Mouse (Mus musculus) hindbrain, embryonic 13.5 days (tissue): ENCODE data around the gene Cald1. TPM values are rescaled to one million over a fixed set of nuclear protein-coding genes. Genes with fewer than 3 reads are reported as not detected.

ENCODE experiments used
- ATAC-seq: fragments of 200-750 bp; cut with Nextera tagmentation; 2 replicates; pipeline ENCODE4 v1.8.0; 2017; ENCODE audit warnings: moderate TSS enrichment; ENCODE audit not compliant: low FRiP score
- H3K27ac ChIP-seq: fragments of 300-500 bp; sonication (generic); 2 replicates; pipeline ENCODE4 v1.5.1; 2015; ENCODE audit warnings: inconsistent platforms, mild to moderate bottlenecking, moderate library complexity
- H3K27me3 ChIP-seq: fragments of 300-500 bp; sonication (generic); 2 replicates; pipeline ENCODE4 v1.6.1; 2015; ENCODE audit warnings: mild to moderate bottlenecking, inconsistent platforms
- H3K36me3 ChIP-seq: fragments of 300-500 bp; sonication (generic); 2 replicates; pipeline ENCODE4 v1.6.1; 2015; ENCODE audit warnings: mild to moderate bottlenecking, inconsistent platforms
- H3K4me1 ChIP-seq: fragments of 300-500 bp; sonication (generic); replicated peaks from 2 replicates; pipeline ENCODE4 v1.6.1; 2015; ENCODE audit warnings: inconsistent platforms
- H3K4me2 ChIP-seq: fragments of 300-500 bp; sonication (generic); 2 replicates; pipeline ENCODE4 v1.6.1; 2015; ENCODE audit warnings: inconsistent platforms, mild to moderate bottlenecking, moderate library complexity
- H3K4me3 ChIP-seq: fragments of 300-500 bp; sonication (generic); 2 replicates; pipeline ENCODE4 v1.5.1; 2015; ENCODE audit warnings: mild to moderate bottlenecking, inconsistent platforms
- H3K9ac ChIP-seq: fragments of 300-500 bp; sonication (generic); 2 replicates; pipeline ENCODE4 v1.6.1; 2015; ENCODE audit warnings: mild to moderate bottlenecking, inconsistent platforms
- H3K9me3 ChIP-seq: fragments of 300-500 bp; sonication (generic); 2 replicates; pipeline ENCODE4 v1.6.1; 2016; ENCODE audit warnings: inconsistent platforms
- WGBS: fragments of 180-500 bp; shearing (Covaris S2); methylation state at CpG from one replicate; pipeline ENCODE4 v1.1.7; 2015; 5-methylcytosine and 5-hydroxymethylcytosine counted together
- polyA plus RNA-seq: library from polyadenylated mRNA; unstranded; fragments of >200 nt; fragmentation: Nextera tagmentation; extraction: Ambion mirVana; gene quantifications from 2 replicates; pipeline ENCODE4 v1.2.1, GENCODE M21; 2015

Cald1 gene
- 80.0 and 84.0 TPM in 2 replicates for polyA plus RNA-seq

GRCm38 (mm10) chr6:34598121-34599065 is at the start of gene Cald1:
TSS of gene Cald1 (plus strand) at chr6:34598500.
- ATAC-seq: peak; percentile 61
- Histone ChIP-seq H3K4me1 (peaks cover 11% of the 10 kb centered on the region), H3K9me3 (no peaks in the 10 kb centered on the region), H3K27me3 (no peaks in the 10 kb centered on the region), H3K4me3 (peak within 1 kb of the TSS; percentile 22), H3K36me3 (no peaks in the 10 kb centered on the region), H3K9ac (0 out of 2 replicates have a peak within 1 kb of the TSS, but pooled peaks have one; percentile 6), H3K27ac (no peak within 1 kb of the TSS), H3K4me2 (peak within 1 kb of the TSS; percentile 51)
- 5% methylated on average over 16 of the region's 16 CpGs for WGBS

GRCm38 (mm10) chr6:34549017-34549416 is 49.3 kb upstream of the Cald1 start:
- ATAC-seq: no peak
- Histone ChIP-seq H3K27ac (no peak overlapping the region), H3K4me1 (peaks cover 19% of the 10 kb centered on the region), H3K9me3 (no peaks in the 10 kb centered on the region), H3K36me3 (no peaks in the 10 kb centered on the region), H3K4me2 (no peak overlapping the region), H3K4me3 (no peak overlapping the region), H3K27me3 (no peaks in the 10 kb centered on the region), H3K9ac (no peak overlapping the region)
- WGBS: 43% methylated on average over 2 of the region's 2 CpGs

DNA sequence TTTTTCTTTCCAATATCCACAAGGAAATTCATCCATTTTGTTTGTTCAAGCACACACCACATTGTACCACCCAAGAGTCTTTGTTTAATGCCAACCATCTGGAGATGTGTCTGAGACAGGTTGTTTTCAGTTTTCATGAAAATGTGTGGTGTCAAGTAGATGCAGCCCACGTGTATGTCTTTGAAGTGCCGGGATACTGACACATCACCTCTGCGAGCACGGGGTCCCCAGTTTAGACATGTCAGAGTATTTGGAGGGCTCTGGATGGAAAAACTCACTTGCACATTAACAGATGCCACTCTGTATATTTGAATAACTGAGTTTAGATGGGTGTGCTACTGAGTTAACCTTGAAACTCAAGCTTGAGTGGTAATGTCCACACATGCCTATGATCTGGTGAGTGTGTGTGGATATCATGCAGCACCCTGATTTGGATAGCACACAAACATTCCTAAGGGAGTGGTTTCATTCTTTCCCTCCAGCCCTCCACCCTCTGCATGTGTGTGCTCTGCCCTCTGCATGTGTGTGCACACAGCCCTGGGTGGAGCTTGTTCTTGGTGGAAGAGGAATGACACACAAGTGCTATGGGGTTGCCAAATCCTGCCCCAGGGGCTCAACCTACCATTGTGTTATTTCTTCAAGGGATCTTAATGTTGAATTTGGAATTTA is 45.7 kb upstream of the Cald1 start:
- WGBS: 90% methylated on average over 4 of the region's 4 CpGs
- no peak for ATAC-seq
- Histone ChIP-seq H3K27me3 (no peaks in the 10 kb centered on the region), H3K36me3 (no peaks in the 10 kb centered on the region), H3K9ac (no peak overlapping the region), H3K4me1 (peaks cover 9% of the 10 kb centered on the region), H3K4me2 (no peak overlapping the region), H3K27ac (no peak overlapping the region), H3K9me3 (no peaks in the 10 kb centered on the region), H3K4me3 (no peak overlapping the region)

- no peak overlapping the region for H3K27ac ChIP-seq
- no peaks in the 10 kb centered on the region for H3K36me3 ChIP-seq
- H3K9me3 ChIP-seq: no peaks in the 10 kb centered on the region
- H3K4me2 ChIP-seq: no peak overlapping the region
- WGBS: 73% methylated on average over 9 of the region's 9 CpGs
- no peaks in the 10 kb centered on the region for H3K27me3 ChIP-seq
- H3K4me3 ChIP-seq: no peak overlapping the region
- no peak for ATAC-seq
- H3K4me1 ChIP-seq: no peaks in the 10 kb centered on the region; the same call in 1 of the 2 replicates
- H3K9ac ChIP-seq: no peak overlapping the region
Observed at GRCm38 (mm10) chr6:34554291-34554997, 43.9 kb upstream of the Cald1 start.

DNA sequence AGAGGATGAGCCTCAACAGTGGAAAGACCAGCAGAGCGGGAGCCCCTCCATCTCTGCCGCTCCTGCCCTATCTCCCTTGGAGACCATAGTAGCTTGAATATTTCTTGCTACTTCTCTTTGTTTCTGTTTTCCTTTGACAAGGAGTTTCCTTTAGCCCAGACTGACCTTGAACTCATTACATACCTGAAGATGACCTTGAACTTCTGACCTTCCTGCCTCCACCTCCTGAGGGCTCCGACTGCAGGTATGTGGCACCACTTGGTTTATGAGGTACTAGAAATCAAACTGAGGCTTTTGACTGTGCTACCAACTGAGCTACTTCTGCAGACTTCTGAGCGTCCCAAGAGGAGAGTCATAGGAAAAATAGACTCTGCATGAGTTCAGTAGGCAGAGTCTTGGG is 38.8 kb upstream of the Cald1 start:
- ATAC-seq: no peak
- H3K4me3 ChIP-seq: no peak overlapping the region
- 86% methylated on average over 4 of the region's 4 CpGs for WGBS
- H3K27me3 ChIP-seq: no peaks in the 10 kb centered on the region
- H3K9ac ChIP-seq: no peak overlapping the region
- H3K36me3 ChIP-seq: no peaks in the 10 kb centered on the region
- no peak overlapping the region for H3K4me2 ChIP-seq
- no peak overlapping the region for H3K27ac ChIP-seq
- no peaks in the 10 kb centered on the region; the same call in 1 of the 2 replicates for H3K4me1 ChIP-seq
- H3K9me3 ChIP-seq: no peaks in the 10 kb centered on the region

GRCm38 (mm10) chr6:34565176-34565880 is 33.0 kb upstream of the Cald1 start:
- Histone ChIP-seq H3K9ac (no peak overlapping the region), H3K4me1 (no peaks in the 10 kb centered on the region), H3K9me3 (no peaks in the 10 kb centered on the region), H3K4me3 (no peak overlapping the region), H3K36me3 (no peaks in the 10 kb centered on the region), H3K27ac (no peak overlapping the region), H3K4me2 (no peak overlapping the region), H3K27me3 (no peaks in the 10 kb centered on the region)
- WGBS: 83% methylated on average over 7 of the region's 7 CpGs
- no peak for ATAC-seq

- no peak for ATAC-seq
- no peak overlapping the region for H3K4me3 ChIP-seq
- H3K4me1 ChIP-seq: no peaks in the 10 kb centered on the region
- H3K36me3 ChIP-seq: no peaks in the 10 kb centered on the region
- no peaks in the 10 kb centered on the region for H3K9me3 ChIP-seq
- no peaks in the 10 kb centered on the region for H3K27me3 ChIP-seq
- H3K4me2 ChIP-seq: no peak overlapping the region
- WGBS: 94% methylated on average over 5 of the region's 5 CpGs
- no peak overlapping the region for H3K27ac ChIP-seq
- H3K9ac ChIP-seq: no peak overlapping the region
Observed at GRCm38 (mm10) chr6:34567298-34567697, 31.0 kb upstream of the Cald1 start.

DNA sequence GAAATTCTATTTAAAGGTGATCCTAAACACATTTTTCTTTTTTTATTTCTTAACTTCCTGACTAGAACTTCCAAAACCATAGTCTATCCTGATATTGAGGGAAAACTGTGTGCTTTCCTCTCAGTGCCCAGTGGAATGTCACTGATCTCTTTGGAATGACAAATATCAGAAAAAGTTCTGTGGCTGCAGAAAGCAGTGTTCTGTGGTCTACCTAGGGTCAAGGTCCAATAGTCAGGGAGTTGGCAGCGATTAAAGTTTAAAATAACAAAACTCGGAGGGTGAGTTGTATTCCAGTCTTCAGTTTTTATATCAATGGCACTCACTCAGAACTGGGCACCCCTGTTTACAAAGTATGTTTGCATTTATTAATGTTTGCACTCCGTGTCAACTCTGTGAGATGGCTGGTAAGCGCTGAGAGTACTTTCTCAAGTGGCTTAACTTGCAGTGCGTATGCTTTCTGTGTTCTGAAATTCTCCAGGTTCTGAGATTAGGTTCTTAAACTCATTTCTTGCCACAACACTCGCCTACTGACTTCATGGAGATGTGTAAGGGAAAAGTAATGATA is 18.7 kb upstream of the Cald1 start:
- Histone ChIP-seq H3K27ac (no peak overlapping the region), H3K4me1 (no peaks in the 10 kb centered on the region), H3K36me3 (no peaks in the 10 kb centered on the region), H3K9ac (no peak overlapping the region), H3K4me2 (no peak overlapping the region), H3K4me3 (no peak overlapping the region), H3K9me3 (no peaks in the 10 kb centered on the region), H3K27me3 (no peaks in the 10 kb centered on the region)
- no peak for ATAC-seq
- 90% methylated on average over 6 of the region's 6 CpGs for WGBS

DNA sequence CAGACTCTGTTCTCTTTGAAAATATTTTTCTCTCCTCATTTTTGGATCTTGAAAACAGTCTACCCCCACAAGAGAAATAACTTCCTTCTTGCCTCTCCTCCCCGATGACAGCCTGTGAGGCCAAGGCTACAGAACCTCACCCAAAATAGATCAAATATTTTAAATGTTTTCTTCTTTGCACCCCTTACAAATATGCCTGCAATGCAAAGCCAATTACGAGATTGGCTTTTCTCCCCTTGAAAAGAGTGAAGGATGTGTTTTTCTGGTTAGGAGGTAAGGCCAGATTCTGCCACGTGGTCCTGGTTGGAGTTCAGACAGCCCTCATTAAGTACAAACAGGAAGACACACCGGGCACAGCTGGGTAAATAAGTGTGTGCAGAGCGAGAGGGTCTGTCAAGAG is 14.9 kb upstream of the Cald1 start:
- no peaks in the 10 kb centered on the region for H3K36me3 ChIP-seq
- no peaks in the 10 kb centered on the region for H3K27me3 ChIP-seq
- no peak overlapping the region for H3K27ac ChIP-seq
- H3K9me3 ChIP-seq: no peaks in the 10 kb centered on the region
- H3K4me2 ChIP-seq: no peak overlapping the region
- ATAC-seq: no peak
- no peak overlapping the region for H3K4me3 ChIP-seq
- H3K9ac ChIP-seq: no peak overlapping the region
- H3K4me1 ChIP-seq: no peaks in the 10 kb centered on the region
- WGBS: 75% methylated on average over 5 of the region's 5 CpGs

DNA sequence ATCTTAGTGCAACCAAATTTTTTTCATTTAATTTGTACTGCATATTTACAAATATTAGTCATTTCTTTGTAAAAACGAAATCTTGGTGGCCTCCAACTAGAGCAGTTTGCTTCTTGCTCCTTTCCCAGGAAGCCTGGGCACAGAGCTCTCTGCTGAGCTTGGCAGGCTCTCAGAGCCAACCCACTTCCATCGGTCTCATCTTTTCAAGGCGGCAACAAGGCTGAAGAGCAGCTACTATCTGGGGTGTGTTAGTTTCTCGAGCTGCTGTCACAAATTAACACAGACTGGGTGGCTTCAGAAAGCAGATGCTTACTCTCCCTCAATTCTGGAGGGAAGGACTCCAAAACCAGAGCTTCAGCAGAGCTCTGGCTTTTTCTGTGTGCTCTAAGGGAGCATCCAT is 10.2 kb upstream of the Cald1 start:
- 81% methylated on average over 4 of the region's 4 CpGs for WGBS
- Histone ChIP-seq H3K9me3 (no peaks in the 10 kb centered on the region), H3K4me3 (no peak overlapping the region), H3K4me1 (no peaks in the 10 kb centered on the region), H3K27me3 (no peaks in the 10 kb centered on the region), H3K27ac (no peak overlapping the region), H3K4me2 (no peak overlapping the region), H3K36me3 (no peaks in the 10 kb centered on the region), H3K9ac (no peak overlapping the region)
- no peak for ATAC-seq

- Histone ChIP-seq H3K27ac (no peak overlapping the region), H3K4me2 (no peak overlapping the region), H3K27me3 (no peaks in the 10 kb centered on the region), H3K9me3 (no peaks in the 10 kb centered on the region), H3K4me3 (no peak overlapping the region), H3K4me1 (no peaks in the 10 kb centered on the region), H3K36me3 (no peaks in the 10 kb centered on the region), H3K9ac (no peak overlapping the region)
- no peak for ATAC-seq
- 94% methylated on average over 9 of the region's 9 CpGs for WGBS
Observed at GRCm38 (mm10) chr6:34590716-34591115, 7.6 kb upstream of the Cald1 start.
